Mouse (Mus musculus) regulatory T cell (primary cell): ENCODE measurements around the gene Adgb.

ENCODE experiments used
- in situ Hi-C: fragments of 300-600 bp; cut with MboI, MseI; formaldehyde crosslinking; loops from one replicate; pipeline ENCODE4 v1.15.1; 2025; ENCODE audit warnings: high pct_unique_total_duplicates

Adgb gene

GRCm38 (mm10) chr10:10352184-10352583 is 119.9 kb downstream of the Adgb start:
- in situ Hi-C loops: loop anchor here (10.0 kb wide), 1 partner anchor 63 kb away; no protein-coding TSS in a partner anchor

GRCm38 (mm10) chr10:10350550-10350949 is 121.6 kb downstream of the Adgb start:
- in situ Hi-C loops: loop anchor here (10.0 kb wide), 1 partner anchor 64 kb away; no protein-coding TSS in a partner anchor

GRCm38 (mm10) chr10:10343930-10344329 is 128.2 kb downstream of the Adgb start:
- in situ Hi-C loops: loop anchor here (10.0 kb wide), 1 partner anchor 1981 kb away; no protein-coding TSS in a partner anchor

- in situ Hi-C loops: no loop called here
Measured at GRCm38 (mm10) chr10:10325560-10325959, 146.6 kb downstream of the Adgb start.

- in situ Hi-C loops: loop anchor here (5.0 kb wide), 1 partner anchor 531 kb away; no protein-coding TSS in a partner anchor
Measured at GRCm38 (mm10) chr10:10322961-10323360, 149.2 kb downstream of the Adgb start.

- in situ Hi-C loops: loop anchor here (5.0 kb wide), 1 partner anchor 529 kb away; no protein-coding TSS in a partner anchor
Measured at GRCm38 (mm10) chr10:10321119-10321781, 150.9 kb downstream of the Adgb start.

GRCm38 (mm10) chr10:10320364-10321083 is 151.6 kb downstream of the Adgb start:
- in situ Hi-C loops: loop anchor here (5.0 kb wide), 1 partner anchor 528 kb away; no protein-coding TSS in a partner anchor

- in situ Hi-C loops: no loop called here
Measured at GRCm38 (mm10) chr10:10318086-10318485, 154.0 kb downstream of the Adgb start.

GRCm38 (mm10) chr10:10315631-10316030 is 156.5 kb downstream of the Adgb start:
- in situ Hi-C loops: no loop called here

GRCm38 (mm10) chr10:10314521-10314920 is 157.6 kb downstream of the Adgb start:
- in situ Hi-C loops: no loop called here

GRCm38 (mm10) chr10:10309877-10310426 is 162.2 kb downstream of the Adgb start:
- in situ Hi-C loops: no loop called here

- in situ Hi-C loops: no loop called here
Measured at GRCm38 (mm10) chr10:10309056-10309455, 163.1 kb downstream of the Adgb start.

- in situ Hi-C loops: no loop called here
Measured at GRCm38 (mm10) chr10:10307384-10307783, 164.7 kb downstream of the Adgb start.

GRCm38 (mm10) chr10:10304370-10304769 is 167.8 kb downstream of the Adgb start:
- in situ Hi-C loops: no loop called here

- in situ Hi-C loops: no loop called here
Measured at GRCm38 (mm10) chr10:10301692-10302091, 170.4 kb downstream of the Adgb start.

GRCm38 (mm10) chr10:10300915-10301439 is 171.1 kb downstream of the Adgb start:
- in situ Hi-C loops: no loop called here

GRCm38 (mm10) chr10:10299987-10300386 is 172.1 kb downstream of the Adgb start:
- in situ Hi-C loops: no loop called here

- in situ Hi-C loops: no loop called here
Measured at GRCm38 (mm10) chr10:10287221-10287867, 184.8 kb downstream of the Adgb start.
